Mouse (Mus musculus) left cerebral cortex, adult 2 months (tissue): ENCODE measurements at regions not wholly inside any gene's neighbourhood (a gene's known extent, or its start where the extent isn't known, plus 50 kb on each side); places are given as distances from the start of the nearest gene placed in this dataset.

ENCODE experiments used
- DNase-seq, 2 experiments: peaks; one replicate each; pipeline ENCODE4 v3.0.0; 2021 to 2022; ENCODE audit warnings: low spot score in 2 of 2, mixed read lengths in 1 of 2; ENCODE audit errors: extremely low spot score in 1 of 2
- H3K27ac ChIP-seq: fragments of 200-600 bp; 2 replicates; pipeline ENCODE4 v1.8.1; 2022
- H3K4me3 ChIP-seq: fragments of 200-600 bp; 2 replicates; pipeline ENCODE4 v1.8.1; 2022
- CTCF ChIP-seq: fragments of 200-600 bp; IDR thresholded peaks from 2 replicates; pipeline ENCODE4 v1.8.1; 2022; ENCODE audit warnings: antibody characterized with exemption, mild to moderate bottlenecking, moderate library complexity
- intact Hi-C: fragments of 180-260 bp; cut with DNase I; formaldehyde crosslinking; loops from one replicate; pipeline ENCODE4 v1.15.1; 2025

DNA sequence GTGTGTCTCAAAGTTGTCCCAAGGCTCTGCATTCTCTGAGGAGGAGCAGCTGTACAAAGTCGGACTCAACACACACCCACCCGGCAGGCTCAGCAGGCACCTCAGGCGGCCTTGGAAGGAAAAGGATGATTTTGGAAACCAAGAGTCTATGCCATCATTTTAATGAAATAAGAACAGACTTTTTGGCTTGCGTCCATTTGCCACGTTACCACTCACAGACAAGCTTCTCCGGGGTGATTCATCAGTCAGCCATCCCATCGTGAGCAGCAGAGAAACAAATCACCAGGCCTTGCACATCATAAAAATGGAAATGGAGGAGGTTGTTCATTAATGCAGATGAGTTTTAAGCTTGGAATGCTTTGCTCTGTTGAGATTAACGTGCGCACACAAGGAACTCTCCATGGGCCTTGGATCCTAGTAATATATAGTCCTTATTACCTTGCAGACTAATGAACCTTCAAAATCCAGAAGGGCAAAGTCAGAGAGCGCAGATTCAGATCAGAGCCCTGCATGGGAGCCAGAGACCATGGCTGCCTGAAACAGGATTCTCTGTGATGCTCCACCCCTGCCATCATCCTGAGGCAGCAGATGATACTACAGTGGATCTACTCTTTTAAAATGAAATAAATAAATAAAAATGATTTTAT lies 198.5 kb downstream of the Actr3 start:
- TF ChIP-seq CTCF, result no peak
- peak; percentile 54 to 56 for DNase-seq
- intact Hi-C loops, result loop anchor here (1.0 to 5.0 kb wide), 2 partner anchors 53 to 520 kb away; no protein-coding TSS in a partner anchor

DNA sequence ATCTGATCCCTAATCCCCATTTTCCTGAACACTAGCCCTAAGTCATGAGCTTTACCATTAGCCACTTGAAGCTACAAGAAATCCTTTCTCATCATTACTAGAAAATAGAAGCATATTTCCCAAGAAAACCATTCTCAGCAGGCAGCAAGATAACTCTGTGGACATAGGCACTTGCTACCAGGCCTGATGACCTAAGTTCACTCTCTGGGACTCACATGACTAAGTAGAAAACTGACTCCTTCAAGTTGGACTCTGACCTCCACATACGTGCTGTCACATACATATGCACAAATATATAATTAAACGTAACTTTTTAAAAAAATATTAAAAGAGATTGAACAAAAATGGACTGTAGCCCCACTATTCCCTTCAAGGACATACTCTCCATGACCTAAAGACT lies 200.8 kb downstream of the Actr3 start:
- intact Hi-C loops, result loop anchor here (5.0 kb wide), 1 partner anchor 517 kb away; no protein-coding TSS in a partner anchor
- no peak for TF ChIP-seq CTCF
- Histone ChIP-seq H3K27ac (no peak overlapping the region), H3K4me3 (no peak overlapping the region)
- no peak for DNase-seq

More for the DNA sequence above, 198.5 kb downstream of the Actr3 start:
- peak overlapping the region; percentile 4; the same call in 1 of the 2 replicates for H3K27ac ChIP-seq
- no peak overlapping the region for H3K4me3 ChIP-seq

DNA sequence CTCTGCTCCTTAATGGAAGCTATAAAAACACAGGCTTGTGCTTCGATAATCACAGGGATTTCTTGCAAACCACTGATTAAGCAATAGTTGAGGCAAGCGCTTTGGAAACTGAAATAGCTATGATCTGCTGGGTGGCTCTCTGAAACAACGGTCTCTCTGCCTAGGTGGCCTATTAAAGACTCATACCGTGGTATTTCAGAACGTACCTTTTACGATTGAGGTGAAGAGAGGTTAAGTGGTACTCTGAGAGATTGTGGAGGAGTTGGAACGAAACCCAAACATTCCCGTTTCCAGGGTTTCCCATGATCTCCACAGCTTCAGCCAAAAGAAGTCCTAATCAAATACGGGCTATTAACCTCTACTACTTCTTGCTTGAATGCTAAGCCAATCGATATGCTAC lies 212.2 kb downstream of the Actr3 start:
- Histone ChIP-seq H3K27ac (no peak overlapping the region), H3K4me3 (no peak overlapping the region)
- intact Hi-C loops, result no loop called here
- DNase-seq, result no peak
- no peak for TF ChIP-seq CTCF

DNA sequence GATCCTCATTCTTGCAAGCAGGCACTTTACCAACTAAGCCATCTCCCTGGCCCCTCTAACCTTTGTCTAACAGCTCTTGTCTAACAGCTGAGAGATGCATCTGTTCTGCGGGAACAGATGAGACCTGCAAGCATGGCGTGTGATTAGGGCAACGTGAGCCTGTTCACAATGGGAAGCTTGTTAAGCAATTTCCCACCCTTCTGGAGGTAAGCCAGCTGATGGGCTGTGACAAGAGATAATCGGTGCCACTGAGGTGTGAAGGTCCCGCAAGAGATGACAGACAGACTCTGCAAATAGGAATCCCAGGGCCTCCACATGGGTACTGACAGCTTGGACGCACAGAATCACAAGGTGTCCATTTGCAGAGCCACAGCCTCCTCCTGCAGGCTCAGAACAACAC lies 219.3 kb downstream of the Actr3 start:
- intact Hi-C loops, result no loop called here
- DNase-seq, result no peak
- no peak for TF ChIP-seq CTCF

DNA sequence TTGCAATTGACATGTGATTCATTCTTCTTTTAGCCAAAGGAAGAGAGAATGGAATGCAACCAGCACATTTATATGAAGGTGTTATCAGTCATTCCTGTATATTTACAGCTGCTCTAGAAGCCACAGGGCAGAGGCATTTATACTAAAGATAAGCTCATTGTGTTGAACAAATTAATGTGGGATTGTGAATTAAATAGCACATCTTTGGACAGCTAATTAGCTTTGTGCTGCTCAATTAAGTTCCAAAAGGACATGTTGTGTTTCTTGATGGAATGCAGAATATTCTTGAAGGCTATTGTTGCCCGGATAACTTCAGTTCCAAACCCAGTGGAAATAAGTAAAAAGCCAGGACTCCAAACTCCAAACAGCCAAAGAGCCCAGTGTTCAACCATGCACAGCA lies 248.4 kb downstream of the Actr3 start:
- no peak for TF ChIP-seq CTCF
- Histone ChIP-seq H3K27ac (no peak overlapping the region), H3K4me3 (no peak overlapping the region)
- no peak for DNase-seq
- intact Hi-C loops, result no loop called here

More for the DNA sequence above, 219.3 kb downstream of the Actr3 start:
- H3K27ac ChIP-seq, result no peak overlapping the region
- H3K4me3 ChIP-seq, result no peak overlapping the region

DNA sequence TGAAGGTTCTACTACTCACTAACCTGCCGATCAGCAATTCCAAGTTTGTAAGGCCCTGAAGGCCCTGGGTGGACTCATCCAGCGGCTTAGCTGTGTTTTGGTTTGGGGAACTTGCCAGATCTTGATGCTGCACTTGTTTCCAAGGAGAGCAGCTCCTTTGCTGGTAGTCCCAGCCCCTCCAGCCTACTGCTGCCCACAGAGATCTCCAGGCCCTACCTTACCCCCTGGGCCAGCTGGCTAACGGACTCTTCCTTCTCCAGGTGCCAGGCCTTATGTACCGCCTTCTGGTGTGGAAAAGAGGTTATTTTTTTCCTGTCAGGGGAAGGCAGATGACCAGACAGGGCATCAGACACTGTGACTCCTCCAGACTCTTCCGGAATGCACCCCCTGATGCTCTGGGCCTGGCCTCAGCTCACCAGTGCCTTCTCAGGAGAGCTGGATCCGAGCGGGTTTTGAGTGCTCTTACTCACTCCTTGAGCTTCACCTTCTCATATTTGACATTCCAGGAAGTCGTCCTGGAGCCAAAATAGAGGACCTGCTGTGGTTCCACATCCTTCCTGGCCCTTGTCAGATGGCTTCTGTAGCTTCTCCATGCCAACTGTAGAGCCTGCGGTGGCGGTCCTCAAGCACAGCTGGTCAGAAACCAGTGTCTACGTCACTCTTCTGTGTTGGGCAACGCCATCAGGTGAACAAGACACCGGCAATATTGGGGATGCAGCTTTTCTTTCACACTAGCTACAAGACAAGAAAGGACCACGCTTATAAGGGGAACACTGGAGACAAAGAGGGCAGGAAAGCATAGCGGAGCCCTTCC lies 259.2 kb downstream of the Actr3 start:
- Histone ChIP-seq H3K27ac (no peak overlapping the region), H3K4me3 (no peak overlapping the region)
- no peak for DNase-seq
- intact Hi-C loops, result no loop called here
- TF ChIP-seq CTCF, result no peak

DNA sequence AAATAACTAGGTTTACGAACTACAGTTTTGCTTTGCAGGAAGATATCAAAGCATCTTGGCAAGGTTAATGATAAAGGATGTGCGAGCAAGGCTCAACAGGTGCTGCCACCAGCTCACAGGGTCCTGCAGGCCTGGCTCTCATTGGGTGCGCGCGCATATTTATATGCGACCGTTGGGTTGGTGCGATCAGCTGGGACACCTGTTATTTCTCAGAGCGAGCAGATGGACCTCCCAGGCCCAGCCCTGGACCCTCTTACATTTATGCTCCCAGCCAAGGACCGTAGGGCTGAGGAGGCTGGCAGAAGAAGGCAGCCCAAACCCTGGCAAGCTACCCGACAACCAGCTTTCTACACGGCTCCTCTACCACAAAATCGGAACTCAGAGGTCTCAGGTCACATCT lies 260.8 kb downstream of the Actr3 start:
- intact Hi-C loops, result no loop called here
- H3K27ac ChIP-seq, result no peak overlapping the region
- no peak overlapping the region for H3K4me3 ChIP-seq
- DNase-seq, result no peak
- no peak for TF ChIP-seq CTCF

DNA sequence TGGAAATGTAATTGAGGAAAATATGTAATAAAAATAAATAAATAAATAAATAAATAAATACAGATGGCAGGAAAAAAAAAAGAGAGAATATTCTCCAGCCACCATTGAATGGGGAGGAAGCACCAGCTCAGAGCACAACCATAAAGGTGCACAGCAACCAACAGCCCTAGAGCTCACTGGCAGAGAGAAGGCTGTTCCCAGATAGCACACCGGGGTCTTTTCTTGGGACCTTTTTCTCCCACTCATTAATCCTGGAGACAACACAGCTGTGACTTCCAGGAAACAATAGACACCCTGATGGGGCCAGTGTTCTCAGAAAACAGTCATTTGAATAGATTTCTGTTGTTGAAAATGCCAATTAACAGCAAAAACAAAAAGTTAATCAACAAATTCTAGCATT lies 263.1 kb downstream of the Actr3 start:
- Histone ChIP-seq H3K27ac (no peak overlapping the region), H3K4me3 (no peak overlapping the region)
- TF ChIP-seq CTCF, result no peak
- intact Hi-C loops, result no loop called here
- no peak for DNase-seq

DNA sequence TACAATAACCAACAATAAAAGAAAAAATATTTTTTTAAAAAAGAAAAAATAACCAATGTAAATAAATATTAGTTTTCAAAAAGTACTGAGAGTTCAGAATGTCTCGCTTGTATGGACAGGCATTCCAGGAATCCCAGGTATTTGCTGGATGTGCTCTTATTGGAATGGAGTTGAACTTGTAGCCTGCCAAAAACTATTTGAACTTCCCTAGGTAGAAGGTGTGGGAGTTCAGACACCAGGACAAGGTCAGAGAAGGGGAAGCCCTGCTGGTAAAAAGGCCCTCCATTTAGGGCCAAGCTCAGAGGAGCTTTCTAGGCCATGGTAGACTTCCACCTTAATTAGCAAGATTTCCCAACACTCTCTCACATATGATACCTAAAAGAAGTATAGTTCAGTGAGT lies 270.3 kb downstream of the Actr3 start:
- DNase-seq, result no peak
- Histone ChIP-seq H3K27ac (no peak overlapping the region), H3K4me3 (no peak overlapping the region)
- intact Hi-C loops, result no loop called here
- no peak for TF ChIP-seq CTCF

DNA sequence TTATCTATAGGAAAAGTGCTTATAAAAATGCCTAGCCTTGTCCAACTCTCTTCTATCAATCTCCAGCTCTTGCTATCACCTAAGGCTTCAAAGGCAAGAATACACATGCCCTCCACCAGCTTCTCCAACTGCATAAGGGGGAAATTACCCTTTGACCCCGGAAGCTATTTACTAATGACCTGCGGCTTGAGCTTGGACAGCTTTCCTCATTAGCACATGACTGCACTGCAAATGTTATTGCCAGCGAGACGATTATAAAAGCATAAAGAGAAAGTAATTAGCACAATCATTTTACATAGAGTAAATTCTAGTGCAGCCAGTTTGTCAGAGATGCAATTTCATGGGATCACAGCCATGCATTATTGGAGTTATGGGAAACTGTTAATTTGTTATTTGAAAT lies 277.0 kb downstream of the Actr3 start:
- intact Hi-C loops, result no loop called here
- Histone ChIP-seq H3K4me3 (no peak overlapping the region), H3K27ac (no peak overlapping the region)
- TF ChIP-seq CTCF, result no peak
- DNase-seq, result no peak

DNA sequence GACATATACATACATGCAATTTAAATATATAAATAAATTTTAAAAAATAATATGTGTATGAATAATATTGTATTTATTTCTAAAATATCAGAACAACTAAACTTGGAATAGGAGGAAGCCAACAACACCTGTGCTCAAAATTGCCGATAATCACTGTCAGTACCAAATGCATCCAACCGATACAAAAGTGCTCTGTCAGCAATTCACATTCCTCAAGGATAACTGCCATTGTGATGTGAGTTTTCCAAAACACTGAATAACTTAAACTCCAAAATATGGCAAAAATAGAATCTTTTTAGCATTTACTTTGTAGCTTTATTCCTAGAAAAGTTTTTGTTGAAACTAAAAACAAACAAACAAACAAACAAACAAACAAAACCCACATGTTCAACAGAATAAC lies 279.4 kb downstream of the Actr3 start:
- intact Hi-C loops, result no loop called here
- no peak for DNase-seq
- TF ChIP-seq CTCF, result no peak
- Histone ChIP-seq H3K4me3 (no peak overlapping the region), H3K27ac (no peak overlapping the region)

DNA sequence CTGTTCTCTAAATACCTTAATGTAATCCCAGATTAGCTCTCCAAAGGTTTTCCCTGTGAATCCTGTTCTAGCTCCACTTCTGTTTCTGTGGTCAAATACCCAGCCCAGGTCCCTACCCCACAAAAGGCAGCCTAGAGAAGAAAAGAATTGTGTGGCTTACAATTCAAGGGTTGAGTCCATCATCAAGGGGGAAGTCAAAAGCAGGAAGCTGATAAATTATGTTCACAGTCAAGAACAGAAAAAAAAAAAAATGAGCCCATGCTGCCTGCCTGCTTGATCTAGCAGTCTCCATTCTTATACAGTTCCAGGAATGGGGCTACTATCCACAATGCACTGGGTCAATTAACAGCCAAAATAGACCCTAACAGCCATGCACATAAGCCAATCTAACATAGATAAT lies 285.7 kb downstream of the Actr3 start:
- intact Hi-C loops, result no loop called here
- Histone ChIP-seq H3K4me3 (no peak overlapping the region), H3K27ac (no peak overlapping the region)
- no peak for DNase-seq
- TF ChIP-seq CTCF, result no peak

DNA sequence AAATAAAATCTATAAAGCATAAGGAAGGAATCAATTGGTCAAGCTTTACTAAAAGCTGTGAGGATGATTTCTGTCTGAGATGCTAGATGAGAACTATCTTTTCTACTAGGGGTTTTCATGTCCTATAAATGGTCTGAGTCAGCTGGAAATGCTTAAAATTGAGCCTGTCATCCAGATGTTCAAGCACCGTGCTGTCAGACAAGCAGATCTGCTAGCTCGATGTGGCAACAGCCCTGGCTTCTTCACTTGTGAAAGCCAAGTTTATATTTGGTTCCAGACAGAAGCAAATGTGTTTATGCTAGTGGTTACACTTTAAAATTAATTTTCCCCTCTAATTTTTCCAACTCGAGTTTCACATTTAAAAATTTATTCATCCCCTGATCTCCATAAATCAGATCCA lies 311.7 kb downstream of the Actr3 start:
- intact Hi-C loops, result no loop called here
- no peak for DNase-seq
- H3K4me3 ChIP-seq, result no peak overlapping the region
- TF ChIP-seq CTCF, result no peak
- no peak overlapping the region for H3K27ac ChIP-seq
